Mouse (Mus musculus) CH12.LX (cell line): ENCODE data around the gene Vasp.

ENCODE experiments used
- CHD2 ChIP-seq: IDR thresholded peaks from 2 replicates; pipeline ENCODE4 v1.6.1; 2011; ENCODE audit warnings: low read length, improper control_type of control experiment
- CTCF ChIP-seq, 2 experiments: IDR thresholded peaks in 1 of 2; conservative IDR thresholded peaks in 1 of 2; 2 replicates each; pipeline ENCODE4 v1.5.1; 2011 to 2012; ENCODE audit warnings: low read depth in 2 of 2, low read length in 2 of 2, improper control_type of control experiment in 1 of 2, inconsistent platforms in 1 of 2, mild to moderate bottlenecking in 1 of 2, moderate library complexity in 1 of 2
- EP300 ChIP-seq: IDR thresholded peaks from 2 replicates; pipeline ENCODE4 v1.6.1; 2011; ENCODE audit warnings: low read length, improper control_type of control experiment
- JUND ChIP-seq: conservative IDR thresholded peaks from 2 replicates; pipeline ENCODE4 v1.6.1; 2011; ENCODE audit warnings: low read depth, low read length, improper control_type of control experiment
- KAT2A ChIP-seq: IDR thresholded peaks from 2 replicates; pipeline ENCODE4 v1.6.1; 2012; ENCODE audit warnings: low read length, improper control_type of control experiment, inconsistent platforms; ENCODE audit not compliant: insufficient replicate concordance
- MEF2A ChIP-seq: IDR thresholded peaks from 2 replicates; pipeline ENCODE4 v1.6.1; 2014; ENCODE audit warnings: low read depth, mild to moderate bottlenecking, inconsistent platforms, low read length, improper control_type of control experiment, borderline replicate concordance
- MXI1 ChIP-seq: IDR thresholded peaks from 2 replicates; pipeline ENCODE4 v1.6.1; 2011; ENCODE audit warnings: mild to moderate bottlenecking, low read depth, low read length, improper control_type of control experiment
- NRF1 ChIP-seq: IDR thresholded peaks from 2 replicates; pipeline ENCODE4 v1.6.1; 2014; ENCODE audit warnings: low read depth, mild to moderate bottlenecking, inconsistent platforms, low read length, improper control_type of control experiment, moderate library complexity
- POLR2A ChIP-seq: IDR thresholded peaks from 2 replicates; pipeline ENCODE4 v1.6.1; 2011; ENCODE audit warnings: low read depth, mild to moderate bottlenecking, improper control_type of control experiment, low read length
- USF1 ChIP-seq: IDR thresholded peaks from 2 replicates; pipeline ENCODE4 v1.6.1; 2014; ENCODE audit warnings: low read depth, mild to moderate bottlenecking, inconsistent platforms, low read length, improper control_type of control experiment

DNA sequence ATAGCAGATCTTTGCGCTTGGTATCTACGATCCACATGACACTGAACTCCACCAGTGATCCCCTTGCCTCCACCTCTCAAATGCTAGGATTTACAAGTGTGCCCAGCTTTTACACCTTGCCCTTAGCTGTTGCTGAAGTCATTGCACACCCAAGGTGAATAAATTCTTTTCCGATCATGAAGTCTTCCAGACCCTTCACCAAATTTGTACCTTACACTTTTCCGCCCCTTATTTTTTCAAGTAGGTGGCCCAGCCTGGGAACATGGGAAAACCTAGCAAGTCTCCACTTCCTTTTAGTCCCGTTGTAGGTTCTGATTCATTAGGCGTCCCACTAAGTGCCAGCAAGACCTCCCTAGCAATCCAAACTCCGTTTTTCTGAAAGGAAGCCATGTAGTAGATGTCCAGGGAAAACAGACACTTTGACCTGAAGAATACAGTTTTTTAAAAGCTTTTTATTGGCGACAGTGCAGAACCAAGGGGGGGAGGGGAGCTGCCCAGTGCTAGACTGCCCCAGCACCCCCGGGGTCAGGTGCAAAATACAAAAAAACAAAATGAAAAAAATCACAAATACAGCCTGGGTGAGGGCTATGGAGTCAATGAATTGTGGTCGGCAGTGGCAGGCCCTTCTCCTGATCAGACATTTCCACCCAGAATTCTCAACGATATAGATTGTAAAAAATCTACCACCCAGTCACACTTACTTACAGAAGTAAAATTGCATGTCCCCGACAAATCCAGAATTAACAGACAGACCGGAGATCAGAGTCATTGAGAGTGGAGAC lies 30.8 kb upstream of the Vasp start:
- no peak for TF ChIP-seq CTCF (conservative IDR thresholded peaks at IDR 0.05 in 1 of 2, IDR thresholded peaks at IDR 0.05 in 1 of 2; ENCODE audit: low read depth in 2 of 2, low read length in 2 of 2)
- no peak for TF ChIP-seq JUND
- no peak for TF ChIP-seq POLR2A
- TF ChIP-seq EP300 = no peak
- TF ChIP-seq MEF2A = no peak
- no peak for TF ChIP-seq MXI1
- peak; percentile 19; the same call in 1 of the 2 replicates for TF ChIP-seq CHD2
- TF ChIP-seq USF1 = no peak
- TF ChIP-seq NRF1 = no peak
- TF ChIP-seq KAT2A = no peak
